Mouse (Mus musculus) heart, embryonic 10.5 days (tissue): ENCODE results near the gene Ndufa6. TPM values are rescaled to one million over a fixed set of nuclear protein-coding genes. Genes with fewer than 3 reads are reported as not detected.

Experiments used
- DNase-seq: peaks from one replicate; pipeline ENCODE4 v3.0.0-alpha.2; 2017; ENCODE audit warnings: low spot score
- H3K27ac ChIP-seq: fragments of 300-500 bp; sonication (generic); 2 replicates; pipeline ENCODE4 v1.5.1; 2016; ENCODE audit warnings: mild to moderate bottlenecking
- H3K27me3 ChIP-seq: fragments of 300-500 bp; sonication (generic); 2 replicates; pipeline ENCODE4 v1.6.1; 2016; ENCODE audit warnings: mild to moderate bottlenecking; ENCODE audit not compliant: poor library complexity, insufficient read depth, severe bottlenecking
- H3K36me3 ChIP-seq: fragments of 300-500 bp; sonication (generic); 2 replicates; pipeline ENCODE4 v1.6.1; 2016; ENCODE audit warnings: mild to moderate bottlenecking, moderate library complexity
- H3K4me1 ChIP-seq: fragments of 300-500 bp; sonication (generic); 2 replicates; pipeline ENCODE4 v1.6.1; 2016; ENCODE audit warnings: mild to moderate bottlenecking
- H3K4me3 ChIP-seq: fragments of 300-500 bp; sonication (generic); 2 replicates; pipeline ENCODE4 v1.5.1; 2016; ENCODE audit warnings: mild to moderate bottlenecking, moderate library complexity
- H3K9me3 ChIP-seq: fragments of 300-500 bp; sonication (generic); 2 replicates; pipeline ENCODE4 v1.6.1; 2016; ENCODE audit warnings: mild to moderate bottlenecking, moderate library complexity
- WGBS: fragments of 180-500 bp; shearing (Covaris S2); methylation state at CpG from one replicate; pipeline ENCODE4 v1.1.7; 2016; 5-methylcytosine and 5-hydroxymethylcytosine counted together
- microRNA-seq: library from miRNA; unstranded; fragments of <30 nt; microRNA quantifications from one replicate; pipeline ENCODE4, GENCODE M21; 2017
- polyA plus RNA-seq: library from polyadenylated mRNA; unstranded; fragments of >200 nt; fragmentation: Nextera tagmentation; extraction: Ambion mirVana; gene quantifications from 2 replicates; pipeline ENCODE4 v1.2.1, GENCODE M21; 2016

The Ndufa6 gene
- polyA plus RNA-seq, 1 experiment from 2014 or later = 351 TPM

DNA sequence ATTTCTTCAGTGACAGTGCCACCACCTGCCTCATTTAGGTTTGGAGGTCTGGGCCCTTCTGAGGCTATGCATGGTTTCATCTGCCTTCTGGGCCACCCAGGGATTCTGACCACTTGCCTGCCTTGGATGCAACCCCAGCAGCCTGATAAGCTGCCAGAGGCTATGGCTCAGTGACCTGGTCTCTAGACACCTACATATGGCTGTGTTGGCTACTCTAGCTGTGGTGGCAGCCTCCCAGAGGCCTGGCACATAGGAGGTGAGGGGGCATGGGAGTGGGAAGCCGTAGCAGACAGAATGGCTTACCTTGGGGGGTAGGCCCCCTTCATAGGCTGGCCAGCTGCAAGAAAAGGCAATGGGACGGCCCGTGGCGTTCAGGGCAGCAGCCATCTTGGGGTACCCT lies 18.9 kb downstream of the Ndufa6 start:
- 97% methylated on average over 4 of the region's 4 CpGs for WGBS
- DNase-seq = no peak
- H3K4me1 ChIP-seq = peaks cover 24% of the 10 kb centered on the region

DNA sequence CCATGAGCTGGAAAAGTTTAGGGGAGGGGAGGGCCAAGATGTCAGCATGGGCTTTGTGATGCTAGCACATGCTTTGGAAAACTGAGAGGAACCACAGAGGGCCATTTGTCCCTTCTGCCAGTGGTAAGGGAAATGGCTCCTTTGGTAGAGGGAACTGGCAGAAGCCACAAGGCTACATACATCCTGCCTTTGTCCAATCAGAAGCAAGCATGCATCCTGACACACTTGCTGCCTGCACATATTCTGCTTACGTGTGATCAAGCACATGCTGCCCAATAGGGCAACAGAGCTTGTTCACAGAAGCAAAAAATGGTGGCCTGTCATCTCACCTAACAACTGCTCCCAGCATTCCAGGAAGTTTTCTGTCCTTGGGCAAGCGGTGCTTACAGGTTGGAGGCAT lies 28.7 kb downstream of the Ndufa6 start:
- Histone ChIP-seq H3K4me1 (no peaks in the 10 kb centered on the region), H3K4me3 (no peak overlapping the region), H3K36me3 (peaks cover 11% of the 10 kb centered on the region; the same call in 1 of the 2 replicates), H3K9me3 (no peaks in the 10 kb centered on the region), H3K27ac (no peak overlapping the region), H3K27me3 (no peaks in the 10 kb centered on the region)
- DNase-seq = no peak
- 78% methylated on average over 2 of the region's 2 CpGs for WGBS

More for the DNA sequence above, 18.9 kb downstream of the Ndufa6 start:
- Histone ChIP-seq H3K4me3 (no peak overlapping the region), H3K27ac (no peak overlapping the region), H3K9me3 (no peaks in the 10 kb centered on the region), H3K36me3 (peaks cover 48% of the 10 kb centered on the region), H3K27me3 (peaks cover under 1% of the 10 kb centered on the region)

DNA sequence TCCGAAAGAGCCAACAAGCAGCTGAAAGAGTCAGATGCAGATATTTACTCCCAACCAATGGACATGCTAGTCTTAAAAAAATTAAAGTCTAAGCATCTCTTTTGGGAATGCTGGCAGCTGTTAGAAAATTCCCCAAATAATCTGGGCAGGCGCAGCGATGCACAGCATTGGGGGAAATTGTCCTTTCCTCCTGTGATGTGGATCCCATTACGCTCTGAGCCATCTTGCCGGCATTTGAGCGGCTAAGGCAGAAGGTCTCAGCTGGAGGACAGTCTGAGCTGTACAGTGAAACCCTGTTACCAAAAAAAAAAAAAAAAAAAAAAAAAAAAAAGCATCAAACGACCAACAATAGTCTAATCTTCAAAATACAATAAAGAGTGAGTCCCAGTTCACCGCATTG lies 31.9 kb downstream of the Ndufa6 start:
- no peak for DNase-seq
- Histone ChIP-seq H3K4me1 (no peaks in the 10 kb centered on the region), H3K4me3 (no peak overlapping the region), H3K36me3 (no peaks in the 10 kb centered on the region), H3K27ac (no peak overlapping the region), H3K27me3 (no peaks in the 10 kb centered on the region), H3K9me3 (no peaks in the 10 kb centered on the region)
- WGBS = 78% methylated on average over 8 of the region's 8 CpGs

DNA sequence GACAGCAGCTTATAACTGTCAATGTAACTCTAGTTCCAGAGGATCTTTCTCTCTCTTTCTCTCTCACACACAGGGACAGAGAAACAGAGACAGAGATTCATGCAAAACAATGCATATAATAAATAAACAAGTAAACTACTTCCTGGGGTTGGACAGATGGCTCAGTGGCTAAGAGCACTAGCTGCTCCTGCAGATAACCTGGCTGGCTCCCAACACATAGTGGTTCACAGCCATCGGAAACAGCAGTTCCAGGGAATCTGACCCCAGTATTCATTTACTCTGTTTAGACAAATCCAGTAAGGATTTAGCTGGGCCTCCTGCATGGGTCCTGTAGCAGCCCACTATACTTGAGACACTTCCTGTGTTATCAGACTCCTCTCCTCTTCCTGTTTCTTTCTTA lies 34.5 kb downstream of the Ndufa6 start:
- no peaks in the 10 kb centered on the region for H3K9me3 ChIP-seq
- H3K36me3 ChIP-seq = no peaks in the 10 kb centered on the region
- 74% methylated on average over 1 of the region's 1 CpGs for WGBS
- H3K4me3 ChIP-seq = no peak overlapping the region
- H3K27me3 ChIP-seq = no peaks in the 10 kb centered on the region
- no peaks in the 10 kb centered on the region for H3K4me1 ChIP-seq
- DNase-seq = no peak
- H3K27ac ChIP-seq = no peak overlapping the region

DNA sequence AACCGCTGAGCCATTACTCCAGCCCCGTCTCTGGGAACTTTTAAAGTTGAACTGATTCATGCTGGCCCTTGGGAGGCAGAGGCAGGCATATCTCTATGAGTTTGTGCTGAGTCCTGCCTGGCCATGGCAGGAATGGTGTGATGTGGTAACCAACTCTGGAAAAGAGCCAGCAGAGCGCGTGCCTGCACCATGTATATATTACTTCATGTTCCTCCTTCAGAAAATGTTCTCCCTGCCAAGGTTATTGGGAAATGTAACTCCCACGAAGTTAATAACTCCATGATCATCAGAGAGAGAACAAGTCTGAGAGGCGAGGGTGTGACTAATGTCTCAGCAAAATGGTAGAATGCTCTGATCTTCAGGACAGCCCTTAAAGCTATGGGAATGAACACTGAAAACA lies 36.3 kb downstream of the Ndufa6 start:
- Histone ChIP-seq H3K4me1 (no peaks in the 10 kb centered on the region), H3K4me3 (no peak overlapping the region), H3K36me3 (no peaks in the 10 kb centered on the region), H3K9me3 (no peaks in the 10 kb centered on the region), H3K27me3 (no peaks in the 10 kb centered on the region), H3K27ac (no peak overlapping the region)
- DNase-seq = no peak
- WGBS = 81% methylated on average over 6 of the region's 6 CpGs

DNA sequence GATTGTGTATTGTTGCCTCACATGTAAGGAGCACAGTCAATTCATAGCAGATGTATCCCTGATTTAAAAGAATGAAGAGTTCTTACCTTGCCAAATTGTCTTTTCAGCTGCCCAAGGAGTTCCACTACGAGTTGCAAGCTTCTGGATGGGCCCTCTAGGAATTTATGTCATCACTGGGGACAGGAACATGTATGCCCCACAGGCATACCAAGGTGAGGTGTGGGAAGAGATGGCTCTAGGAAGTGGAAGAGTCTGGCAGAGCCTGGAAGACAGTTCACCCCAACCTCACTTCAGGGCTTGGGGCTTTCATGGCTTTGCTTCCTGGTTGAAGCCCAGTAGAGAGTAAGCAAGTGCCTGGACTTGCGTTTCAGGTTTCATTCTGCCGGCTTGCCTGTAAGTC lies 45.7 kb downstream of the Ndufa6 start:
- DNase-seq = no peak
- Histone ChIP-seq H3K4me3 (no peak overlapping the region), H3K27ac (no peak overlapping the region), H3K9me3 (no peaks in the 10 kb centered on the region), H3K27me3 (no peaks in the 10 kb centered on the region), H3K4me1 (no peaks in the 10 kb centered on the region), H3K36me3 (no peaks in the 10 kb centered on the region)
- WGBS = 74% methylated on average over 3 of the region's 3 CpGs

DNA sequence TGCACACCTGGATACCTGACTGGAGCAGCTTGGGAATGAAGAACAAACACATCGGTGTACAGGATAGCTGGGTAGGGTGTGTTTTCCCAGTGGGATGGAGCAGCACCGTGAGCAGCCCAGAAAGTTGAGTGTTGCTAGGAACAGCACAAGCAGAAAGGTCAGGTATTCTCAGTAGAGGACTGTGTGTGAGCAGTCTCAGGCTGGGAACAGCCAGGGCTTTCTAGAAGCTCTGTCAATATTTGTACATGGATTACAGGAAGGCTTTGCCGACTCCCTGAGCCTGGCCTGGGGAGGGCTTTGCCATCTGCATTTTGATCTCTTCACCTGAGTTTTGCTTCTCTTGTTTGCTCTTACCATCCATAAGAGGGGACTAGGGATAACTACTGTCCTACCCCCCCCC lies 47.0 kb downstream of the Ndufa6 start:
- DNase-seq = no peak

More for the DNA sequence above, 47.0 kb downstream of the Ndufa6 start:
- no peak overlapping the region for H3K27ac ChIP-seq
- H3K4me3 ChIP-seq = no peak overlapping the region
- H3K27me3 ChIP-seq = no peaks in the 10 kb centered on the region
- no peaks in the 10 kb centered on the region for H3K36me3 ChIP-seq
- 70% methylated on average over 3 of the region's 3 CpGs for WGBS
- no peaks in the 10 kb centered on the region for H3K9me3 ChIP-seq
- no peaks in the 10 kb centered on the region for H3K4me1 ChIP-seq

Small RNA genes lying within 50 kb of the gene (microRNA-seq; reads per million reads assigned to microRNA genes)
- not detected for gene Mir7684

Other genes with a start within 250 kb of the Ndufa6 start
- 13.5 and 19.4 TPM in 2 replicates for gene Ccdc134, start 226.4 kb downstream of the Ndufa6 start, polyA plus RNA-seq
- gene Srebf2, start 207.1 kb downstream of the Ndufa6 start, polyA plus RNA-seq = 129 and 133 TPM in 2 replicates
- 0.11 and 0.13 TPM in 2 replicates for gene Shisa8, start 141.5 kb downstream of the Ndufa6 start, polyA plus RNA-seq
- gene Tnfrsf13c, start 130.0 kb downstream of the Ndufa6 start, polyA plus RNA-seq = 0.20 TPM in 1 of 2 replicates, not detected in the other
- gene Cenpm, start 109.6 kb downstream of the Ndufa6 start, polyA plus RNA-seq = 58.1 and 66.3 TPM in 2 replicates
- not detected in 2 replicates for gene 1500009C09Rik, start 101.9 kb downstream of the Ndufa6 start, polyA plus RNA-seq
- gene Sept3, start 79.4 kb downstream of the Ndufa6 start, polyA plus RNA-seq = 3.7 and 14.0 TPM in 2 replicates
- 0.28 and 0.65 TPM in 2 replicates for gene Wbp2nl, start 55.4 kb downstream of the Ndufa6 start, polyA plus RNA-seq
- gene Naga, start 15.4 kb downstream of the Ndufa6 start, polyA plus RNA-seq = 28.4 and 32.3 TPM in 2 replicates
- 11.1 and 12.0 TPM in 2 replicates for gene Pheta2, start 15.4 kb downstream of the Ndufa6 start, polyA plus RNA-seq
- 294 and 304 TPM in 2 replicates for gene Smdt1, start 15.4 kb downstream of the Ndufa6 start, polyA plus RNA-seq
- gene Cyp2d22, start 25.9 kb upstream of the Ndufa6 start, polyA plus RNA-seq = 3.2 and 3.9 TPM in 2 replicates
- not detected in 2 replicates for gene Cyp2d11, start 39.7 kb upstream of the Ndufa6 start, polyA plus RNA-seq
- 0.75 TPM in 1 of 2 replicates, not detected in the other for gene Cyp2d10, start 52.9 kb upstream of the Ndufa6 start, polyA plus RNA-seq
- gene Cyp2d9, start 79.1 kb upstream of the Ndufa6 start, polyA plus RNA-seq = not detected in 2 replicates
- not detected in 2 replicates for gene Cyp2d12, start 200.8 kb upstream of the Ndufa6 start, polyA plus RNA-seq